Mouse (Mus musculus): ENCODE data around the gene Lgals2. TPM values are rescaled to one million over a fixed set of nuclear protein-coding genes. Genes with fewer than 3 reads are reported as not detected.
"Not testable (repeated sequence)": the region's sequence is repeated elsewhere in the genome, so short reads cannot be mapped to it uniquely, and the experiment has no call there.

The Lgals2 gene
- polyA plus RNA-seq, 1 experiment from 2014 or later: not detected

GRCm38 (mm10) chr15:78892440-78892839 lies 37.1 kb upstream of the Lgals2 start:
- H3K4me2 ChIP-seq: no peak overlapping the region
- no peak overlapping the region for H3K27ac ChIP-seq (replicated peaks)
- peaks cover 6% of the 10 kb centered on the region for H3K4me1 ChIP-seq (replicated peaks)
- H3K27me3 ChIP-seq: no peaks in the 10 kb centered on the region
- no peak overlapping the region for H3K4me3 ChIP-seq
- H3K36me3 ChIP-seq: peaks cover 38% of the 10 kb centered on the region
- H3K9me3 ChIP-seq: no peaks in the 10 kb centered on the region
- 75% methylated on average over 7 of the region's 7 CpGs for WGBS
- no peak for ATAC-seq (ENCODE audit: low FRiP score, low read depth)
- no peak overlapping the region for H3K9ac ChIP-seq

- WGBS: 34% methylated on average over 13 of the region's 13 CpGs
- ATAC-seq (ENCODE audit: low FRiP score, low read depth): no peak
- H3K9ac ChIP-seq: no peak overlapping the region
- no peak overlapping the region for H3K4me3 ChIP-seq
- peaks cover 63% of the 10 kb centered on the region for H3K36me3 ChIP-seq
- H3K27me3 ChIP-seq: no peaks in the 10 kb centered on the region
- peaks cover 6% of the 10 kb centered on the region for H3K4me1 ChIP-seq (replicated peaks)
- H3K27ac ChIP-seq (replicated peaks): no peak overlapping the region
- no peak overlapping the region for H3K4me2 ChIP-seq
- no peaks in the 10 kb centered on the region for H3K9me3 ChIP-seq
Observed at GRCm38 (mm10) chr15:78889401-78889853, 34.1 kb upstream of the Lgals2 start.

GRCm38 (mm10) chr15:78881828-78882227 lies 26.5 kb upstream of the Lgals2 start:
- Histone ChIP-seq H3K9me3 (no peaks in the 10 kb centered on the region), H3K27ac (replicated peaks) (no peak overlapping the region), H3K36me3 (peaks cover 44% of the 10 kb centered on the region), H3K4me3 (no peak overlapping the region), H3K9ac (no peak overlapping the region), H3K4me2 (no peak overlapping the region), H3K4me1 (replicated peaks) (peaks cover 16% of the 10 kb centered on the region), H3K27me3 (no peaks in the 10 kb centered on the region)
- 87% methylated on average over 3 of the region's 3 CpGs for WGBS
- no peak for ATAC-seq (ENCODE audit: low FRiP score, low read depth)

- H3K9ac ChIP-seq: no peak overlapping the region
- H3K27me3 ChIP-seq: no peaks in the 10 kb centered on the region
- no peak overlapping the region for H3K27ac ChIP-seq (replicated peaks)
- H3K9me3 ChIP-seq: no peaks in the 10 kb centered on the region
- no peak overlapping the region for H3K4me3 ChIP-seq
- H3K4me2 ChIP-seq: no peak overlapping the region
- peaks cover 27% of the 10 kb centered on the region for H3K4me1 ChIP-seq (replicated peaks)
- 96% methylated on average over 8 of the region's 8 CpGs for WGBS
- H3K36me3 ChIP-seq: peaks cover 30% of the 10 kb centered on the region
- ATAC-seq (ENCODE audit: low FRiP score, low read depth): no peak
Observed at GRCm38 (mm10) chr15:78880432-78880831, 25.1 kb upstream of the Lgals2 start.

- 76% methylated on average over 7 of the region's 7 CpGs for WGBS
- ATAC-seq (ENCODE audit: low FRiP score, low read depth); H3K4me3 ChIP-seq; H3K27ac ChIP-seq (replicated peaks); H3K9me3 ChIP-seq; H3K27me3 ChIP-seq; H3K9ac ChIP-seq: not testable (repeated sequence)
- H3K4me1 ChIP-seq (replicated peaks): peaks cover 31% of the 10 kb centered on the region
- peaks cover 20% of the 10 kb centered on the region; the same call in 1 of the 2 replicates for H3K36me3 ChIP-seq
- H3K4me2 ChIP-seq: peak overlapping the region; percentile 75
Observed at GRCm38 (mm10) chr15:78878792-78879516, 23.6 kb upstream of the Lgals2 start.

GRCm38 (mm10) chr15:78877810-78878390 lies 22.6 kb upstream of the Lgals2 start:
- WGBS: 2% methylated on average over 16 of the region's 17 CpGs
- Histone ChIP-seq H3K27me3 (no peaks in the 10 kb centered on the region), H3K9me3 (no peaks in the 10 kb centered on the region), H3K27ac (replicated peaks) (peak overlapping the region; percentile 100), H3K9ac (peak overlapping the region; percentile 87), H3K4me1 (replicated peaks) (peaks cover 31% of the 10 kb centered on the region), H3K4me2 (peak overlapping the region; percentile 75), H3K4me3 (peak overlapping the region; percentile 90), H3K36me3 (peaks cover 10% of the 10 kb centered on the region; the same call in 1 of the 2 replicates)
- ATAC-seq (ENCODE audit: low FRiP score, low read depth): no peak; the same call in 1 of the 2 replicates

- Histone ChIP-seq H3K36me3 (peaks cover 7% of the 10 kb centered on the region; the same call in 1 of the 2 replicates), H3K4me1 (replicated peaks) (peaks cover 31% of the 10 kb centered on the region), H3K4me2 (peak within 1 kb of the TSS; percentile 75), H3K4me3 (peak within 1 kb of the TSS; percentile 90), H3K27ac (replicated peaks) (peak within 1 kb of the TSS; percentile 100), H3K9me3 (no peaks in the 10 kb centered on the region), H3K27me3 (no peaks in the 10 kb centered on the region), H3K9ac (peak within 1 kb of the TSS; percentile 87)
- ATAC-seq (ENCODE audit: low FRiP score, low read depth): peak; percentile 92
- under 1% methylated on average over 67 of the region's 95 CpGs for WGBS
Observed at GRCm38 (mm10) chr15:78876991-78877809, 21.9 kb upstream of the Lgals2 start, which contains the start of gene Gga1. Gga1 (plus strand) TSS chr15:78877190.

- ATAC-seq (ENCODE audit: low FRiP score, low read depth): peak; percentile 20; the same call in 1 of the 2 replicates
- H3K4me2 ChIP-seq: peak overlapping the region; percentile 75
- peak overlapping the region; percentile 87 for H3K9ac ChIP-seq
- H3K4me3 ChIP-seq: peak overlapping the region; percentile 90
- peak overlapping the region; percentile 100 for H3K27ac ChIP-seq (replicated peaks)
- H3K27me3 ChIP-seq: no peaks in the 10 kb centered on the region
- no peaks in the 10 kb centered on the region for H3K9me3 ChIP-seq
- H3K36me3 ChIP-seq: no peaks in the 10 kb centered on the region
- WGBS: 3% methylated on average over 17 of the region's 17 CpGs
- peaks cover 31% of the 10 kb centered on the region for H3K4me1 ChIP-seq (replicated peaks)
Observed at GRCm38 (mm10) chr15:78876258-78876696, 20.9 kb upstream of the Lgals2 start.

- peak overlapping the region; percentile 75 for H3K4me2 ChIP-seq
- H3K27ac ChIP-seq (replicated peaks): peak overlapping the region; percentile 100
- 82% methylated on average over 5 of the region's 5 CpGs for WGBS
- H3K4me3 ChIP-seq: peak overlapping the region; percentile 90
- no peaks in the 10 kb centered on the region for H3K9me3 ChIP-seq
- H3K4me1 ChIP-seq (replicated peaks): peaks cover 31% of the 10 kb centered on the region
- no peak for ATAC-seq (ENCODE audit: low FRiP score, low read depth)
- H3K9ac ChIP-seq: peak overlapping the region; percentile 87
- H3K36me3 ChIP-seq: no peaks in the 10 kb centered on the region
- no peaks in the 10 kb centered on the region for H3K27me3 ChIP-seq
Observed at GRCm38 (mm10) chr15:78875537-78875936, 20.2 kb upstream of the Lgals2 start.

- no peak for ATAC-seq (ENCODE audit: low FRiP score, low read depth)
- H3K4me3 ChIP-seq: no peak overlapping the region
- peaks cover 31% of the 10 kb centered on the region for H3K4me1 ChIP-seq (replicated peaks)
- H3K36me3 ChIP-seq: no peaks in the 10 kb centered on the region
- H3K27me3 ChIP-seq: no peaks in the 10 kb centered on the region
- no peak overlapping the region for H3K4me2 ChIP-seq
- peak overlapping the region; percentile 100; the same call in 1 of the 2 replicates for H3K27ac ChIP-seq (replicated peaks)
- no peak overlapping the region for H3K9ac ChIP-seq
- no peaks in the 10 kb centered on the region for H3K9me3 ChIP-seq
- WGBS: 84% methylated on average over 8 of the region's 8 CpGs
Observed at GRCm38 (mm10) chr15:78874989-78875388, 19.7 kb upstream of the Lgals2 start.

- Histone ChIP-seq H3K4me3 (no peak overlapping the region), H3K4me1 (replicated peaks) (peaks cover 26% of the 10 kb centered on the region), H3K9ac (no peak overlapping the region), H3K4me2 (no peak overlapping the region), H3K27ac (replicated peaks) (no peak overlapping the region; the same call in 1 of the 2 replicates), H3K9me3 (no peaks in the 10 kb centered on the region), H3K27me3 (no peaks in the 10 kb centered on the region), H3K36me3 (no peaks in the 10 kb centered on the region)
- ATAC-seq (ENCODE audit: low FRiP score, low read depth): no peak
- 48% methylated on average over 13 of the region's 13 CpGs for WGBS
Observed at GRCm38 (mm10) chr15:78873803-78874435, 18.6 kb upstream of the Lgals2 start.
